Mouse (Mus musculus) brain, embryonic 14.5 days (tissue): Measurements from ENCODE around the gene Ccdc110.

ENCODE experiments used
- CTCF ChIP-seq: fragments of 200-500 bp; IDR thresholded peaks from 2 replicates; pipeline ENCODE4 v1.5.1; 2012; ENCODE audit warnings: inconsistent platforms, mild to moderate bottlenecking, moderate library complexity, borderline replicate concordance; ENCODE audit not compliant: insufficient read depth, insufficient read length; ENCODE audit errors: extremely low read depth
- POLR2A ChIP-seq: fragments of 200-500 bp; IDR thresholded peaks from 2 replicates; pipeline ENCODE4 v1.6.1; 2012; ENCODE audit warnings: mild to moderate bottlenecking, inconsistent platforms, borderline replicate concordance; ENCODE audit not compliant: poor library complexity, insufficient read depth, insufficient read length, severe bottlenecking; ENCODE audit errors: extremely low read depth

DNA sequence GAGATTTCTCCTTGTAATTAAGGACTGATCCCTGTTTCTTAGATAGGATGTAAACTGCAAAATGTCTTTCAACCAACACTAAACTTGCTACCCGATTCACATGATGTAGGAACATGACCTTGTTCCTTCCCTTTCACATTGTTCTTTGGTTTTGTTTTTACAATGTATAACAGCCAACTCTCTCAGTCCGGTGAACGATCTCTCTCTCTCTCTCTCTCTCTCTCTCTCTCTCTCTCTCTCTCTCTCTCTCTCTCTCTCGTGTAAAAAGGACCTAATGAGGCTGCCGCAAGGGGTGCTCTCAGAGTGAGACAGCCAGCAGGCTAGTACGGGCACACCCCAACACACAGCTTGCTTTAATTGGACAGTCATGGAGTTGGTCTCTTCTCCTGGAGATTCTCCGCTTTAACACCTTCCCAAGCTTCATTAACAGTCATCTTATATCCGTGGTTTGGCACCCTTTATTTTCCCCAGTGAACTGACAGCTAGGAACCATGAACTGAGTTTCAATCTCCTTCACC lies 39.6 kb downstream of the Ccdc110 start:
- TF ChIP-seq POLR2A (no peak), CTCF (no peak)
